Mouse (Mus musculus): ENCODE data around the gene D630045J12Rik.

Gene D630045J12Rik

DNA sequence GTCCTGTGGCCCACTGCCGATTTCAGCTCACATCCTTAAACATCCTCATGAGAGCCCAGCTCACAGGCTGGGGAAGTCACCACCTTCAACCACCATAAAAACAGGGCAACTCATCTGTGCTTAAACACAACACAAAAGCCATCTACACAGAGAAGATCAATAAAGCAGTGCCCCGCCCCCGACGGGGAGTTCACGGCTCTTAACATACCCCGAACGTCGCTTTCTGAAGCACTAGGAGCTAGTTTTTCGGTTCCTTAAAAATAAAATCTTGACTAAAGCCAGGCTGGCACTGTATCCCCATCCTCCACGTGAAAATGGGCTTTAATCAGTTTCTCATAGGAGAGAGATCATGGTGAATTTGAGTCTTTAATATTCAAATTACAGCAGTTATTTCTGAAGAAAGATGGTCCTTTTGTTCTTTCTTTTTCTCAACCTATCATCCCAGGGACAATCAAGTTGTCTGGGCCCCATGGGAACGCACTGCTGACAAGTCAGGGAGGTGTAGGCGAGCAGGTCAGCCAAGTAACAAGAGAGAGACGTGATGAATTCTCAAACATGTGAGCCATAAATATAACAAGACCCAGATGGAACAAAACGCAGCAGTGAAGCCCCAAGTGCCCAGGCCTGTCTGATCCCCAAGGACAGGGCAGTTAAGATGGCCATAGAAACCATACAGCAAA lies 90.8 kb downstream of the D630045J12Rik start:
- CTCF ChIA-PET = interaction anchor here in 1 of 4 experiments (1.5 kb wide), 1 partner anchor 142 kb away, joined by 3 read pairs; no protein-coding TSS in a partner anchor
- POLR2A ChIA-PET = interaction anchor here in 1 of 4 experiments (1.0 to 2.2 kb wide), 3 partner anchors 10 to 42 kb away, joined by 3 to 4 read pairs (median 4); no protein-coding TSS in a partner anchor

DNA sequence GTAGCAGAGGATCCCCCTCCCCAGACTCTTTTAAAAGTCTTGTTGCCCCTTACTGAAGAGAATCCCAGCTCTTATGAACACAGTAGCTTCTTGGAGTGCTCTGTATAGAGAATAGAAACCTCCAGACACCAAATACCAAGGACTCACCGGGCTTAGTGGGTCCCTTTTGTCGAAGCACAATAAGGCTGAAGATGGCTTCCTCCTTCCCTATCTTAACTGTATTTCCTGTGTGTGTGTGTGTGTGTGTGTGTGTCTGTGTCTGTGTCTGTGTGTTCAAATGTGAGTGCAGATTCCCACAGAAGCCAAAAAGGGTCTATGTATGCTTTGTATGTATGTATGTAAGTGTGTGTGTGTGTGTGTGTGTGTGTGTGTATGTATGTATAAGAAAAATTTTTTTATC lies 93.3 kb downstream of the D630045J12Rik start:
- POLR2A ChIA-PET = interaction anchor here in 3 of 4 experiments (0.6 to 1.6 kb wide), 6 partner anchors 13 to 570 kb away, joined by 3 to 6 read pairs (median 3); no protein-coding TSS in a partner anchor
- CTCF ChIA-PET = interaction anchor here (0.6 to 1.2 kb wide), 7 partner anchors 14 to 217 kb away, joined by 3 to 5 read pairs (median 3); partner anchors contain the start of gene Zc3hav1l (in 1 of the 4)

- POLR2A ChIA-PET = interaction anchor here in 3 of 4 experiments (0.6 to 1.6 kb wide), 8 partner anchors 13 to 571 kb away, joined by 3 to 7 read pairs (median 3); no protein-coding TSS in a partner anchor
- CTCF ChIA-PET = interaction anchor here (0.6 to 1.4 kb wide), 8 partner anchors 14 to 217 kb away, joined by 3 to 5 read pairs (median 3); partner anchors contain the start of gene Zc3hav1l (in 1 of the 4)
These were observed 93.7 kb downstream of the D630045J12Rik start for GRCm38 (mm10) chr6:38160102-38160501.

GRCm38 (mm10) chr6:38159576-38159975 lies 94.2 kb downstream of the D630045J12Rik start:
- CTCF ChIA-PET = interaction anchor here in 2 of 4 experiments (0.6 to 1.4 kb wide), 6 partner anchors 18 to 145 kb away, joined by 3 to 5 read pairs (median 4); no protein-coding TSS in a partner anchor

GRCm38 (mm10) chr6:38157925-38158324 lies 95.9 kb downstream of the D630045J12Rik start:
- ChIA-PET POLR2A (interaction anchor here in 3 of 4 experiments (0.7 to 1.5 kb wide), 6 partner anchors 11 to 780 kb away, joined by 3 to 5 read pairs (median 3); partner anchors contain the start of gene Zc3hav1l (in 1 of the 3)), CTCF (interaction anchor here in 3 of 4 experiments (0.7 to 2.2 kb wide), 6 partner anchors 13 to 486 kb away, joined by 3 to 7 read pairs (median 4); no protein-coding TSS in a partner anchor)

More at GRCm38 (mm10) chr6:38159576-38159975, 94.2 kb downstream of the D630045J12Rik start:
- POLR2A ChIA-PET = interaction anchor here in 3 of 4 experiments (0.8 to 1.6 kb wide), 5 partner anchors 12 to 352 kb away, joined by 3 to 7 read pairs (median 3); no protein-coding TSS in a partner anchor

DNA sequence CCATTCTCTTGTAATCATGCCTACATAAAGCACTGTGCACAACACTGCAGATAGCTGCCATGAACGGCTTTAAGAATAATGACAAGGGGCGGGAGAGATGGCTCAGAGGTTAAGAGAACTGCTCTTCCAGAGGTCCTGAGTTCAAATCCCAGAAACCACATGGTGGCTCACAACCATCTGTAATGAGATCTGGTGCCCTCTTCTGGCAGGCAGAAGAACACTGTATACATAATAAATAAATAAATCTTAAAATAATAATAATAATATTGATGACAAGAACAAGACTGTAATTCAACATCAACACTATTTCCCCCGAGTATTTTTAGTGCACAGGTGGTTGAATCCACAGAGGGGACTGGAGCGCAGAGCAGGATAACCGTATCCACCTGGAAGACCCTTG lies 97.6 kb downstream of the D630045J12Rik start:
- ChIA-PET POLR2A (interaction anchor here in 2 of 4 experiments (0.6 to 1.4 kb wide), 4 partner anchors 14 to 261 kb away, joined by 3 read pairs; no protein-coding TSS in a partner anchor), CTCF (interaction anchor here in 1 of 4 experiments (2.2 to 2.4 kb wide), 2 partner anchors 9 to 26 kb away, joined by 6 to 7 read pairs; no protein-coding TSS in a partner anchor)

- POLR2A ChIA-PET = no interaction called here
These were observed 101.5 kb downstream of the D630045J12Rik start for GRCm38 (mm10) chr6:38152305-38152704.

DNA sequence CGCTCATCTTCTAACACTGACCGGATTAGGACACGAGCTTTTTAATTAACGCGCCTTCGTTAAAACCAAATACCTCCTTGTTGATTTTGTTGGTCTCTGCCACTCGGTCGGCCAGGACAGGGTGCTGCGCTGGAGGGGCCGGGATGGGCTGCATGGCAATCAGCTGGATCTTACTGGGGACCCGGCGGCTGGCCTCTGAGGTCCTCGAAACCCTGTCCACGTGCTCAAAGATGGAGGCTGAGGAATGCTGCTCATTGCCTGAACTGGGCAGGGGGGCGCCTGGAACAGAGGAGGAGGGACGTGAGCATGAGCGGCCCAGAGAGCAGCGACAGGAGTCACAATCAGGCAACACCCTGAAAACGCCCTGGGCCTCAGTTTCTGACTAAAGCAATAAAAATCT lies 104.3 kb downstream of the D630045J12Rik start:
- POLR2A ChIA-PET = no interaction called here
- CTCF ChIA-PET = no interaction called here

More at GRCm38 (mm10) chr6:38152305-38152704, 101.5 kb downstream of the D630045J12Rik start:
- CTCF ChIA-PET = no interaction called here

DNA sequence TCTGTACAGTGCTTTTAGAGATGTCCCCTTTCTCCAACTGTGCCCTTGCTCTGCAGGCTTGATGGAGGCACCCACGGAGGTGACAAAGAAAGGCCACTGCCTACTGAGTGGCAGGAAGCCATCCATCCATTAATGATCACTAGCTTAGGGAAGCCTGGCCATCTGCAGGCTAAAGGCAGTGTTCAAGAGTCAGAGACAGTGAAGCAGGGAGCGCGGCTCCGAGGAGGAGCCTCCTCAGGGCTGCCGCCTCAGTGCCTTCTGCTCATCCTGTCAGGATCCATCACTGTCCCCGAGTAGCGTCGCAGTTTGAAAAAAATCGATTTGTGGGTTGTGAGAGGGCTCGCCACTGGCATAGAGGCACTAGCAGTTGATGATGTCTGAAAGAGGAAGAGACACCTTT lies 105.2 kb downstream of the D630045J12Rik start:
- CTCF ChIA-PET = no interaction called here
- POLR2A ChIA-PET = interaction anchor here in 1 of 4 experiments (1.4 kb wide), 1 partner anchor 19 kb away, joined by 3 read pairs; no protein-coding TSS in a partner anchor

DNA sequence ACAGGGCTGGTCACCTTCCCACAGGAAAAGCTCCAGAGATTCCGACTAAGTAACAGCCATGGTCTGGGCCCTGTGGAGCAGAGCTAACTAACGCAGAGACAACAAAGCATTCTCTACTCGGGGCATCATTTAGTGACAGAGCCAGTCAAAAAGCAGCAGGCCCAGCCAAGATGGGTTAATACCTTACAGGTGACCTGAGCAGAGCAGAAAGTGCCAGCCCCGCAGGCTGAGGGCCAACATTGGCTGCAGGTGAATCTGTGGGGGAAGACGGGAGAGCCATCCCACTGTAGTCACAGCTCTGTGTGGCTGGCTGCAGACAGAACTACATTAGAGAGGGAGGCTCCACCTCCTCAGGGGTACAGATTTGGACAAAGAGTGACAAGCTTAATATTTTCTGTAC lies 106.5 kb downstream of the D630045J12Rik start:
- CTCF ChIA-PET = interaction anchor here (0.6 to 1.8 kb wide), 5 partner anchors 9 to 121 kb away, joined by 3 to 6 read pairs (median 4); no protein-coding TSS in a partner anchor
- POLR2A ChIA-PET = interaction anchor here in 3 of 4 experiments (0.5 to 1.7 kb wide), 9 partner anchors 9 to 101 kb away, joined by 3 to 4 read pairs (median 3); partner anchors contain the start of gene Tmem213 (in 1 of the 3)

GRCm38 (mm10) chr6:38145463-38146065 lies 108.2 kb downstream of the D630045J12Rik start:
- ChIA-PET CTCF (interaction anchor here in 3 of 4 experiments (0.6 to 1.4 kb wide), 5 partner anchors 10 to 159 kb away, joined by 3 to 4 read pairs (median 3); no protein-coding TSS in a partner anchor), POLR2A (interaction anchor here in 3 of 4 experiments (0.7 to 1.7 kb wide), 9 partner anchors 11 to 780 kb away, joined by 3 to 5 read pairs (median 3); partner anchors contain the start of gene Tmem213 (in 1 of the 3))

DNA sequence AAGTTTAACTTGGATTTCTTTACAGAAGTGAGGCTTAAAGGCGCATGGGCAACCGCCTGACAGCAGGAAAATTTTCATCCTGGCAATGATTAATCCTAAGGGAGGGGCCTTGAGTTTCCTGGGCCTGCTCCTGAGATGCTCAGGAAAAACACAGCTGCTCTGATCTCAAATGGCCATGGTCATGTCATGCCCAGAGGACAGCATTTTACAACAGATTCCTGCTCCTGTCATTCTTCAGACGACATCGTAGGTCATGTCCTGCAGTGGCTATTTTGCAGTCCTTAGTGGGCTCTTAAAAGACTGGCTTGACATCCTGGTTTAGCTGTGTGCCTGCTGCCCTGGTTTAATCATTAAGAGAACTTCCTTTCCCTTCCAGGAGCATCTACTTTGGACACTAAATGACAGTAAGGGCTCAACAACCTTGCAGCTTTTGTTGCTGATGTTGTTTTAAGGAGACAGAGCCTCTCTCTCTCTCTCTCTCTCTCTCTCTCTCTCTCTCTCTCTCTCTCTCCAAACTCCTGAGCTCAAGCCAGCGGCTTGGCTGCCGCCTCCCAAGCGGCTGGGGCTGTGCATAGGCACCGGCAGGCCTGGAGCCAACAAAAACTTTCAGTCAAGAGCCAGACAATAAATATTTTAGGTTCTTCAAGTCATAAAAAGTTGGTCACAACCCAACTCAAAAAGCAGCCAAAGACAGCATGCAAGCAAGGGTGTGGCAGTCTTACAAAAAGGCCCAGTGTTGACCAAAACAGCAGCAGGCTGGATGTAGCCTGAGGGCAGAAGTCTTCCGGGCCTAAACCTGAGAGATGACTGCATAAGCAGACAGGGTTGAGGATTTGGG lies 109.4 kb downstream of the D630045J12Rik start:
- ChIA-PET POLR2A (interaction anchor here in 3 of 4 experiments (0.5 to 1.4 kb wide), 7 partner anchors 9 to 1061 kb away, joined by 3 to 5 read pairs (median 4); partner anchors contain the start of gene Luc7l2 (in 1 of the 3)), CTCF (interaction anchor here in 3 of 4 experiments (0.6 to 1.1 kb wide), 4 partner anchors 14 to 86 kb away, joined by 3 to 6 read pairs (median 4); no protein-coding TSS in a partner anchor)

DNA sequence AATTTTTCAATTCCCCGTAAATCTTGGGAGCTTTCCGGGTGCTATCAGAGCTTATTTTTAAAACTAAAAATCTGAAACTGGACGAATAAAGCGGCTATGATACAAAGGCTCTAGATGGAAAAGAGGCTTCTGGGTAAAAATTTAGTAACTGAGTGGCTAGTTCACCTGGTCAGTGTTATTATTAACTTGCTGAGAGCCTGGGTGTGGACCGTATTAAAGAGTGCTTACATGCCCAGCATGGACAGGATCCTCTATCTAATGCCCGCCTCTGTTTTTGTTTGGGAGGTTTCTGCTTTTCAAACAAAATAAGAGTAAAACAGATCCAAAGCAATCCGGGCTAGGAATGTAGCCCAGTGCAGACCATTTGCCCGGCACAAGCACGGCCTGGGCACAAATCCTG lies 113.4 kb downstream of the D630045J12Rik start:
- POLR2A ChIA-PET = interaction anchor here in 1 of 4 experiments (1.0 kb wide), 1 partner anchor 85 kb away, joined by 3 read pairs; no protein-coding TSS in a partner anchor
- CTCF ChIA-PET = interaction anchor here in 1 of 4 experiments (1.1 kb wide), 1 partner anchor 10 kb away, joined by 3 read pairs; no protein-coding TSS in a partner anchor

- ChIA-PET CTCF (interaction anchor here in 2 of 4 experiments (0.5 to 1.6 kb wide), 2 partner anchors 9 to 106 kb away, joined by 3 to 4 read pairs; no protein-coding TSS in a partner anchor), POLR2A (no interaction called here)
These were observed 114.7 kb downstream of the D630045J12Rik start for GRCm38 (mm10) chr6:38139086-38139485.

DNA sequence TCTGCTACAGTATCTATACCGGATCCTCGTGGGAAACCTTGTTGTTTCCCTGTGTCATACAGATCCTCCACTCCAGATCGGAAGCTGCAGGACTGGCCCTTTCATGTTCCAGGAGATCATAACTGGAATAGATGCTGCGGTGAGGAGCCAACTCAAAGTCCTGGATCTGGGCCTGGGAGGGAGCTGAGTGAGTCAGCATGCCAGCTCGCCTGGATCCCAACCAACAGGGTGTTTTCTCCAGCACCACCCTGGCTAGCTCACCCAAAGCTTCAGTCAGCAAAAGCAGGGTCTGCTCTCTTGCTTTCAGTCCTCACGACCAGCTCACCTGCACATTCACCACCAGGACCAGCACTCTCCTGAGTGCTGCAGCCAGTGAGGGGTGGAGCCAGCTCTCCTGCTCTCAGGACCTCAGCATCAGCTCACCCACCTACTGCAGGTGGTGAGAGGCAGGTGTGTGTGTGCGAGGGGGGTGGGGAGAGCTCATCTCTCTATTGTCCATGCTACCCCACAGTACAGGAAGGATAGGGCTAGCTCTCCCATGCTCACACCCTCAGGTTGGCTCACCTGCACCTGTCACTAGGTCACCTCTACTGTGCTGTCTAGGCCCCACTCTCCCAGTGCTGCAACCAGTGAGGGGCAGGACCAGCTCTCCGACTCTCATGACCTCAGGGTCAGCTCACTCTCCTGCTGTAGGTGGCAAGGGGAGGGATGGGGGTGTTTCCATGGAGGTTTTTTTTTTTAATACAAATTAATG lies 118.8 kb downstream of the D630045J12Rik start:
- ChIA-PET CTCF (interaction anchor here in 3 of 4 experiments (0.5 to 0.8 kb wide), 4 partner anchors 11 to 193 kb away, joined by 3 to 4 read pairs (median 3); no protein-coding TSS in a partner anchor), POLR2A (interaction anchor here in 2 of 4 experiments (0.6 to 1.1 kb wide), 6 partner anchors 10 to 229 kb away, joined by 3 to 9 read pairs (median 3); no protein-coding TSS in a partner anchor)

- ChIA-PET CTCF (interaction anchor here in 2 of 4 experiments (0.8 to 2.8 kb wide), 3 partner anchors 10 to 161 kb away, joined by 3 to 11 read pairs (median 5); no protein-coding TSS in a partner anchor), POLR2A (interaction anchor here in 3 of 4 experiments (0.6 to 1.5 kb wide), 7 partner anchors 10 to 372 kb away, joined by 3 to 5 read pairs (median 3); no protein-coding TSS in a partner anchor)
These were observed 122.0 kb downstream of the D630045J12Rik start for GRCm38 (mm10) chr6:38131801-38132231.

Data from embryonic stem cell, embryonic (primary cell).